Mouse (Mus musculus) thymus, postnatal 14 days (tissue): ENCODE data around the gene Tiprl.

Source experiments
- DNase-seq: peaks from one replicate; pipeline ENCODE4 v3.0.0; 2021

Tiprl gene

GRCm38 (mm10) chr1:165236321-165237298 lies at the start of gene Tiprl:
TSS of gene Tiprl (minus strand) at chr1:165236996.
- DNase-seq = peak; percentile 97

- no peak for DNase-seq
These were observed 47.3 kb upstream of the Tiprl start for GRCm38 (mm10) chr1:165284096-165284495.

- no peak for DNase-seq
These were observed 46.2 kb upstream of the Tiprl start for GRCm38 (mm10) chr1:165282967-165283345.

- DNase-seq = peak; percentile 14
These were observed 45.6 kb upstream of the Tiprl start for GRCm38 (mm10) chr1:165282222-165282966.

- peak; percentile 68 for DNase-seq
These were observed 44.8 kb upstream of the Tiprl start for GRCm38 (mm10) chr1:165281351-165282221.

GRCm38 (mm10) chr1:165280741-165281140 lies 43.9 kb upstream of the Tiprl start:
- DNase-seq = no peak

- no peak for DNase-seq
These were observed 38.1 kb upstream of the Tiprl start for GRCm38 (mm10) chr1:165274946-165275345.

- peak; percentile 60 for DNase-seq
These were observed 15.4 kb upstream of the Tiprl start for GRCm38 (mm10) chr1:165252027-165252671.

- no peak for DNase-seq
These were observed 13.8 kb upstream of the Tiprl start for GRCm38 (mm10) chr1:165250546-165250945.

GRCm38 (mm10) chr1:165248842-165249241 lies 12.0 kb upstream of the Tiprl start:
- DNase-seq = no peak

GRCm38 (mm10) chr1:165247788-165248187 lies 11.0 kb upstream of the Tiprl start:
- no peak for DNase-seq

- DNase-seq = no peak
These were observed 10.3 kb upstream of the Tiprl start for GRCm38 (mm10) chr1:165247085-165247484.

GRCm38 (mm10) chr1:165246587-165246986 lies 9.8 kb upstream of the Tiprl start:
- DNase-seq = no peak

GRCm38 (mm10) chr1:165235846-165236245 lies 950 bp downstream of the Tiprl start:
- DNase-seq = peak; percentile 21

- no peak for DNase-seq
These were observed 3.0 kb downstream of the Tiprl start for GRCm38 (mm10) chr1:165233806-165234205.

GRCm38 (mm10) chr1:165230691-165231090 lies 6.1 kb downstream of the Tiprl start:
- DNase-seq = peak; percentile 30

GRCm38 (mm10) chr1:165229577-165229976 lies 7.2 kb downstream of the Tiprl start:
- no peak for DNase-seq

- no peak for DNase-seq
These were observed 19.7 kb downstream of the Tiprl start for GRCm38 (mm10) chr1:165217023-165217589.

- DNase-seq = peak; percentile 21
These were observed 21.0 kb downstream of the Tiprl start for GRCm38 (mm10) chr1:165215831-165216230.

- DNase-seq = no peak
These were observed 31.2 kb downstream of the Tiprl start for GRCm38 (mm10) chr1:165205591-165205990.

GRCm38 (mm10) chr1:165203488-165204035 lies 33.2 kb downstream of the Tiprl start:
- no peak for DNase-seq
